Mouse (Mus musculus): Measurements from ENCODE around the gene Vps9d1.
A peak's percentile ranks its signal among the peaks of the same experiment; 100 is the strongest.
"Not testable (repeated sequence)": the region's sequence is repeated elsewhere in the genome, so short reads cannot be mapped to it uniquely, and the experiment has no call there.

Gene Vps9d1

GRCm38 (mm10) chr8:123254099-123254885 is at the start of gene Vps9d1, which contains the start of gene Zfp276:
TSS of gene Vps9d1 (minus strand) at chr8:123254348.
TSS of gene Zfp276 (plus strand) at chr8:123254195.
- DNase-seq (ENCODE audit: low spot score in 2 of 2), result peak; percentile 80

DNA sequence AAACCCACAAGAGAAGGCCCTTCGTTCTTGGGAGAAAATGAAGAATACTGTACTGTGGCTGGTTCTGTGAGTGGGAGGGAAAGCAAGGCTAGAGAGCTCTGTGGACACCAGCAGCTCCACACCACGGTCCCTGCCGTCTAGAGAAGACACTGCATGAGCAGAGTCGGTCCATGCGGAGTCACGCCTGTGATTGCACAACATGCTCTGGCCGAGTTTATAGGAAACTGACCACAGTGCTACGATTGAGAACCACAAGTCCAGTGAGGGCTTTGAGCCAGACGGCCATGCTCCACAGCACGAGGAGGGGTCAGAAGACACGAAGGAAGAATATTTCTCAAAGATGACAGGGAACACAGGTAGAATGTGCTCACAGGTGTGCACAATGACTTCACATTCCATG is 44.2 kb upstream of the Vps9d1 start:
- DNase-seq (ENCODE audit: low spot score in 2 of 2), result no peak

- no peak for DNase-seq (ENCODE audit: low spot score in 2 of 2)
Measured at GRCm38 (mm10) chr8:123292785-123293184, 38.6 kb upstream of the Vps9d1 start.

GRCm38 (mm10) chr8:123292281-123292680 is 38.1 kb upstream of the Vps9d1 start:
- no peak for DNase-seq (ENCODE audit: low spot score in 2 of 2)

DNA sequence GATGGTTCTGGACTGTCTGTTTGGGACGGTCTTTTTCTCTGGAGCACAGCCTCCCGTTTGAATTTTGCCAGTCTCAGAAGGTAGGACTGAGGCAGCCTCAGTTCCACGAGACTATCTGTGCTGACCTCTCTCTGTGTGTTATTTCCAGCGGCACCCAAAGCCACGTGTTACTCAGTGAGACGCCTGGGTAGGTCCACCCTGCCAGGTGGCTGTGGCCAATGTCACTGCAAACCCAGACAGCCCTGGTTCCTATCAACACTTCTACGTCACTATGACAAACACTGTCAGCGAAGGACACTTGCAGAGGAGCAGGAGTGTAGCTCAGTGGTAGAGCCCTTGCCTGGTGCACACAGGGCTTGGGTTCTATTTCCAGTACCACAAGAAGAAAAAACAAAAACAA is 37.6 kb upstream of the Vps9d1 start:
- DNase-seq (ENCODE audit: low spot score in 2 of 2), result no peak

DNA sequence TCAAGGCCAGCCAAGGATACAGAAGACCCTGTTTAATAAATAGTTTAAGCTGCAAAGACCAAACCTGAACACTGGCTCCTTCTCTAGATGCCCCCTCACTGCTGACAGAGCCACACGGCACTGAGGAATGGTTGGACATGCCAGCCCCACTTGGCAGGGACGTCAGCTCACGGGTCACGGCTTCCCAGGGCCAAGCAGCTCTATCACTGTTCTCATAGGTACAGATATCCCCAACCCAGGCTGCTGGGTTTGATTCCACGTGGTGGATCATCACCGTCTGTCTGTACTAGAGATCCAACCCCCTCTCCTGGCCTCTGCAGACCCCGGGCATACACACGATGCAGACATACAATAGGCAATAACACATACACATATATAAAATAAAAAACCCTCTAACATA is 36.5 kb upstream of the Vps9d1 start:
- DNase-seq (ENCODE audit: low spot score in 2 of 2), result no peak

GRCm38 (mm10) chr8:123290166-123290565 is 36.0 kb upstream of the Vps9d1 start:
- DNase-seq (ENCODE audit: low spot score in 2 of 2), result peak in 1 of 2 experiments; percentile 25

- no peak for DNase-seq (ENCODE audit: low spot score in 2 of 2)
Measured at GRCm38 (mm10) chr8:123287362-123287761, 33.2 kb upstream of the Vps9d1 start.

DNA sequence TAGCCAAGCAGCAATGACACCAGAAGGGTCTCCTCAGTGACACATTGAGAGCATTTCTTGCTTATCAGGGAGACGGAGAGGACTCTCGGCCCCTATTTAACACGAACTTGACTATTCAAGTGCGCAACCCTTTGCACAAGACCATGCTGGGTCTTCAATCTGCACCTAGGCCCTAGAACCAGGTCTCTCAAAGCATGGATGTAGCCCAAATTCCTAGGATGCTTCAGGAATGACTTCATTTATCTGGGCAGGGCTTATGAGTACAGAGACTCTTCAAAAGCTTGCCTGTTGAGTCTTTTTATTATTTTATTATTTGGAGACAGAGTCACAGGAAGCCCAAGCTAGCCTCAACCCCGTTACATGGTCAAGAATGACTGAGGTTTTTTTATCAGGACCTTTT is 30.3 kb upstream of the Vps9d1 start:
- DNase-seq (ENCODE audit: low spot score in 2 of 2), result no peak

GRCm38 (mm10) chr8:123283991-123284390 is 29.8 kb upstream of the Vps9d1 start:
- DNase-seq (ENCODE audit: low spot score in 2 of 2), result peak; percentile 78 to 79

DNA sequence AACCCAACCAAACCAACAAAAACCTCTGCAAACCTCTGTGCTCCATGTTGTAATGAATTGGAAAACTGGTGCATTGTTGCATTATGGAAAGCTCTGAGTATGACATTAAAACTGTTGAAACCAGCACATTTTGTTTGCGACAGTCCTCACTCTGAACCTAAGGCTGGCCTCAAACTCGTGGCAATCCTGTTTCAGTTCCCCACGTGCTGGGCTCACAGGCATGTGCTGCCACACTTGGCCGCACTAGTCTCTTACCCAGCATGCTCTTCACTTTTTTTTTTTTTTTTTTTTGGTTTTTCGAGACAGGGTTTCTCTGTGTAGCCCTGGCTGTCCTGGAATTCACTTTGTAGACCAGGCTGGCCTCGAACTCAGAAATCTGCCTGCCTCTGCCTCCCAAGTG is 28.8 kb upstream of the Vps9d1 start:
- DNase-seq (ENCODE audit: low spot score in 2 of 2), result peak; percentile 66 to 71

- DNase-seq (ENCODE audit: low spot score in 2 of 2), result no peak
Measured at GRCm38 (mm10) chr8:123280302-123281094, 26.4 kb upstream of the Vps9d1 start.

DNA sequence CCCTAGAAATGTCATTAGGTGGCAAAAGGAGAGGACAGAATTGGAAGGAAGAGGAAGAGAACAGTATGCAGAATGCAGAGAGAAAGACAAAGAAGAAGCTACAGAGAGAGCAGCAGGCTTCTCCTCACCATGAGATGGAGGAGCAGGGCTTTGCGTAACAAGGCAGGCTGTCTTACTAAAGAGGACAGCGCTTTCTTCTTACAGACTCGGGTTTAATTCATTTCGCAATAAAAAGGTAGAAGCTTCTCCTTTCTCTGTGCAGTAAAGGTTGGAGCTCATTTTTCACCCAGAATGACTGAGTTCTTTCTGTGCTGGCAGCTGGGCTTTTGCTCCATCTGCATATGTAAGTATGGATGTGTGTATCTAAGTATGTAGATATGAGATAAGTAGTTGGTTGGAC is 25.7 kb upstream of the Vps9d1 start:
- DNase-seq (ENCODE audit: low spot score in 2 of 2), result no peak

DNA sequence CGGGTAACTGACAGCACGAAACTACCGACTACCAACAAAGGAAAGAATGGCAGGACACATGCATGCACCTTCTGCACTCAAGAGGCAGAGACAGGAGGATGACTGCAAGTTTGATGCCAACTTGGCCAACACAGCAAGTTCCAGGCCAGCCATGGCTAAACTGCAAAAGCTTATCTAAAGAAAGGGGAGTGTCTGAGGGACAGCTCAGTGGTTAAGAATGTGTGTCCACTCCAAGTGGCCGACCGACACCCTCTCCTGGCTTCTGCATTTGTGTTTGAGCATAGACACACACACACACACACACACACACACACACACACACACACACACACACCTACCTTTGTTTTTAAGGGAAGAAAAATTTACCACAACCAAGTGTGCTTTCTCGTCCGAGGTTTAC is 24.3 kb upstream of the Vps9d1 start:
- DNase-seq (ENCODE audit: low spot score in 2 of 2), result no peak

GRCm38 (mm10) chr8:123275096-123275495 is 20.9 kb upstream of the Vps9d1 start:
- DNase-seq (ENCODE audit: low spot score in 2 of 2), result no peak

GRCm38 (mm10) chr8:123274447-123274846 is 20.3 kb upstream of the Vps9d1 start:
- DNase-seq (ENCODE audit: low spot score in 2 of 2), result no peak

DNA sequence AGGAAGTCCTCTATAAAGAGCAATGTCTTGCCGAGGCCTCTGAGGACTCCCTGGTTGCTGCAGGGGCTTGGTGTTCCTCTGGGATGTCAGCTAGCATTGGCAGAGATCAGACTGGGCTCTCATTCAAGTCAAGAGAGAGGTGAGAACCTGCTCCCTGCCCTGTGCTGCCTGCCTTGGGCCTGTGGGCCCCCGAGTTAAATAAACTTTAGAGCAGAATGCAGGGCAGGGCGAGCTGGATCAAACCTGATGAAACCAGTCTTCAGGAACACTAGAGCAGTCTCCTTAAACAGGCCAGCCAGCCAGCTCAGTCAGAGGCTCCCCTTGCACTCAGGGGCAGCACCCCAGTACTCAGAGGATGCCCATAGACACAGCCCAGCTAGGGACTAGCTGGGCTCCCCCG is 17.8 kb upstream of the Vps9d1 start:
- no peak for DNase-seq (ENCODE audit: low spot score in 2 of 2)

DNA sequence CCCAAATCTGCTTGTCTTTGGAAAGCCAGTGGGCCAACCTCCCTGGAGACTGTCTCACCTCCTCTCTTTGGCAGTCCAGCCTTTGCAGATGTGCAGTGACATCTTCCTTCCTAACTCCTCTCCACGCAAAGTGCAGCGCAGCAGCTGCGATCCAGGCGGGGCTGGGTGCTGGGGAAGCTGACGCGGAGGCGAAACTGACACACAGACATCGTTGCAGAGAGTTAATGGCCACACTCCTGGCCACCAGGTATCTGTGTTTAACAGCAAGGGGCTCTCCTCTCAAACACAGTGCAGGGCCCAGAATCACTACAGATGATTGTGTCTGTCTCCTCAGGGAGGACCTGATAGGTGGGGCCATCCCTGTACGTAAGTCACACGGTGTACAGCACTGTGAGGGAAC is 17.0 kb upstream of the Vps9d1 start:
- no peak for DNase-seq (ENCODE audit: low spot score in 2 of 2)

- no peak for DNase-seq (ENCODE audit: low spot score in 2 of 2)
Measured at GRCm38 (mm10) chr8:123267926-123268656, 13.9 kb upstream of the Vps9d1 start.

DNA sequence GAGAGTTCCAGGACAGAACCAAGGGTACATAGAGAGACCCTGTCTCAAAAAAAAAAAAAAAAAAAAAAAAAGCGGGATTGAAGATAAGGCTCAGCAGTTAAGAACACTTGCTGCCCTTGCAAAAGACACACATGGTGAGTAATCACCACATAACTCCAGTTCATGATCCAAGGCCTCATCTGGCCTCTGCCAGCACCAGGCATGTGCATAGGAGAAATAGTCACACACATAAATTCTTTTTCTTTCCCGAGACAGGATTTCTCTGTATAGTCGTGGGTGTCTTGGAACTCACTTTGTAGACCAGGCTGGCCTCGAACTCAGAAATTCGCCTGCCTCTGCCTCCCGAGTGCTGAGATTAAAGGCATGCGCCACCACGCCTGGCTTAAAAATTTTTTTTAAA is 3.4 kb upstream of the Vps9d1 start:
- DNase-seq (ENCODE audit: low spot score in 2 of 2), result not testable (repeated sequence)

DNA sequence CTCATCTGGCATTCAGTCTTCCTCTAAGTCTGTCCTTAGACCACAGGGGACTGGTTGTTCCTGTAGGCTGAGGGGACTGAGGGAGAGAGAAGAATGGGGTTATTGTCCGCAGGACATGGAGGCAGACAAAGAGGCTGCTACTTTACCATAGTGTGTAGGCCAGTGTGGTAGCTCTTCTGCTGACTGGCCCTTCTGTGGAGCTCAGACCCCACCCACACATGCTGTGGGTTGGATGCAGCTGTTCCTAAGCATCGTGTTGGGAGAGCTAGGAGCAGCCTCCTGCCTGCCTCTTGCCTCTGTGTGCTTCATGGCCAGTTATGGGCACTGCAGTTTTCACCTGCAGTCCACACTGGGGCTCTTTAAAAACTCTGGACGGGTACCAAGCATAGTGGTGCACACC is 3.0 kb upstream of the Vps9d1 start:
- DNase-seq (ENCODE audit: low spot score in 2 of 2), result no peak

DNA sequence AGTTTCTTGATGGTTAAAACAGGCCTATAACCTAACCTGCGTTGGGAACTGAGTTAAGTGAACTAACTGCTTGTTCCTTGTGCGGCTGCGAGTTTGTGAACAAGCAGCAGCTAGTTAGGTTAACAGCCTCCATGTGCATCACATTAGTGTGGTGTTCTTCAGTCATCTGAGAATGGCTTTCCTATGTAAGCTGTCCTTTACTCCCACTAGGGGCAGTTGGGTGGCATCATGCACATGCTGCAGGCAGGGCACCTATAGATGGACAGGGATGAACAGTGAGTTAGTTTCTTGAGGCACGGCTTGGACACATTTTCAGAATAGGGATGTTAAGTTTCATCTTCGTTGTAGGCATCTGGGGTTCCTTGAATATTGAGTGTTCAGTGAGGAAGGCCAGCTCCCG is 1.0 kb upstream of the Vps9d1 start:
- DNase-seq (ENCODE audit: low spot score in 2 of 2), result no peak

Data from spleen, postnatal 36 days (tissue).